Mouse (Mus musculus): Measurements from ENCODE around the gene Ascc2. TPM values are rescaled to one million over a fixed set of nuclear protein-coding genes. Genes with fewer than 3 reads are reported as not detected.

Gene Ascc2
- 31.7 and 33.0 TPM in 2 replicates for polyA plus RNA-seq (2015; fragmentation: Nextera tagmentation; extraction: Ambion mirVana)

DNA sequence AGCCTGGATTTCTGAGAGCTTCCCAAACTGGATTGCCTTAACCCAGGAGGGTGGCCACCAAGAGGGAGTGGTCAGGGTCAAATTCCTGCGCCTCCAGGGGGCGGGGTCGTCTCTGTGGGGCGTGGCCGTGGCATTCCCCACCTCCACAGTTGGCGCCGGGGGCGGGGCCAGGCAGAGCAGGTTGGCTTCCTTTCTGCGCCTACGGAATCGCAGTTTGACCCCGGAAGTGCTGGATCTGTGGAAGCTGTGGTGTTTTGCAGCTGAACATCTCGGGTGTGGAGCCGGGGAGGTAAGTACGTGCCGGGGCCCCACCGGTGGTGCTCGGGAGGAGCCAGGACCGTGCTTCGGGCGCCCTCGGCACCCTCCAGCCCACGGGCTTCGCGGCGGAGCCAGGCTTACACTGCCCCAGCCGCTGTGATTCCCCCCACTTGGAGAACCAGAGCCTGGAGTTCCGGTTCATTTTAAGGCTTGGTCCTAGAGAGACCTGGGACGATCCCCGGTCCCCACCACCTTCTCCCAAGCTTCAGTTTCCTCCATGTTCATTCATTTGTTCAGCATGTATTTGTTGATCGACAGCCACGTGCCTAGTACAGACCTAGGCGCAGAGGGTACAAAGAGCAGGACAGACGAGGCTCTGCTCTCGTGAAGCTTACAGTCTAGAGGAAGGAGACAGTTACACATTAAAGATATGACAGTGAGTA, at the start of gene Ascc2:
Ascc2 (plus strand) TSS at position 214 of the 701 bp plus-strand sequence.
- Histone ChIP-seq H3K27me3 (replicated peaks) (no peaks in the 10 kb centered on the region), H3K9ac (peak within 1 kb of the TSS; percentile 68), H3K27ac (peak within 1 kb of the TSS; percentile 83), H3K4me2 (replicated peaks) (peak within 1 kb of the TSS; percentile 73), H3K4me3 (replicated peaks) (peak within 1 kb of the TSS; percentile 84), H3K4me1 (replicated peaks) (0 out of 2 replicates have a peak, but pooled peaks cover 14% of the 10 kb centered on the region), H3K36me3 (0 out of 2 replicates have a peak, but pooled peaks cover 3% of the 10 kb centered on the region), H3K9me3 (no peaks in the 10 kb centered on the region)
- ATAC-seq: peak; percentile 97
- WGBS: under 1% methylated on average over 35 of the region's 35 CpGs

DNA sequence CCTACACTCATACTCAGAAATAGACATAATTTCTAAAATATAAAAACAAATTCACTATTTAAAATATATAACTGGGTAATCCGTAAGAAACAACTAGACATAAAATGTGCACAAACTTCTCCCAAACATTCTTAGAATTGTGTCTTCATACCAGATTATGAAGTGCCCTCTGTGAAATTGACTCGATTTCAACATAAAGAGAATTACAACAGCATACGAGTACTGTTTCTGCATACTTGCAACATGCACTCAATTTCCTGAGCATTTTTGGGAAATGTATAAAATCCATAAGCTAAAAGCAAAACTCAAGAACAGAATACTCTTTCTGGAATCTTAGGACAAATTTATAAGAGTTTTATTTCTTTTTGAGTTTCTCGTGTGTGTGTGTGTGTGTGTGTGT, 45.7 kb upstream of the Ascc2 start:
- Histone ChIP-seq H3K36me3 (no peaks in the 10 kb centered on the region), H3K27ac (no peak overlapping the region), H3K4me1 (replicated peaks) (peaks cover 3% of the 10 kb centered on the region; the same call in 1 of the 2 replicates), H3K4me2 (replicated peaks) (no peak overlapping the region), H3K4me3 (replicated peaks) (no peak overlapping the region), H3K9ac (no peak overlapping the region), H3K9me3 (no peaks in the 10 kb centered on the region), H3K27me3 (replicated peaks) (no peaks in the 10 kb centered on the region)
- ATAC-seq: no peak
- WGBS: 83% methylated on average over 4 of the region's 4 CpGs

DNA sequence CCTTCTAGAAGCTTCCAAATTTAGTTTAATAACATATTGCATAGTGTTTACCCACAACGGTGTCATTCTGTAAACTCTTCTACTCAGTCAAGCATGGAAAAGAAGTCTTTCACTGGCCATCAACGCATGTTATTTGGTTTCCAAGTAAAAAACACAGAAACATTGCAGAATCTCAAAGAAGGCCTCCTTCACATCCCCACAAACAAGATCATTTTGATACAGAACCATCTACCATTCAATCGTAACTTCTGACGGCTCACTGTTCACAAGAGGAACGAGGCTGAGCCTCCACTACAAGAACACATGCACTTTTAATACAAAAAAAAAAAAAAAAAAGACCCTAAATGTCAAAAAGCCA, 44.1 kb upstream of the Ascc2 start:
- WGBS: 25% methylated on average over 5 of the region's 5 CpGs
- Histone ChIP-seq H3K36me3 (no peaks in the 10 kb centered on the region), H3K9ac (peak overlapping the region; percentile 86; the same call in 1 of the 2 replicates)

DNA sequence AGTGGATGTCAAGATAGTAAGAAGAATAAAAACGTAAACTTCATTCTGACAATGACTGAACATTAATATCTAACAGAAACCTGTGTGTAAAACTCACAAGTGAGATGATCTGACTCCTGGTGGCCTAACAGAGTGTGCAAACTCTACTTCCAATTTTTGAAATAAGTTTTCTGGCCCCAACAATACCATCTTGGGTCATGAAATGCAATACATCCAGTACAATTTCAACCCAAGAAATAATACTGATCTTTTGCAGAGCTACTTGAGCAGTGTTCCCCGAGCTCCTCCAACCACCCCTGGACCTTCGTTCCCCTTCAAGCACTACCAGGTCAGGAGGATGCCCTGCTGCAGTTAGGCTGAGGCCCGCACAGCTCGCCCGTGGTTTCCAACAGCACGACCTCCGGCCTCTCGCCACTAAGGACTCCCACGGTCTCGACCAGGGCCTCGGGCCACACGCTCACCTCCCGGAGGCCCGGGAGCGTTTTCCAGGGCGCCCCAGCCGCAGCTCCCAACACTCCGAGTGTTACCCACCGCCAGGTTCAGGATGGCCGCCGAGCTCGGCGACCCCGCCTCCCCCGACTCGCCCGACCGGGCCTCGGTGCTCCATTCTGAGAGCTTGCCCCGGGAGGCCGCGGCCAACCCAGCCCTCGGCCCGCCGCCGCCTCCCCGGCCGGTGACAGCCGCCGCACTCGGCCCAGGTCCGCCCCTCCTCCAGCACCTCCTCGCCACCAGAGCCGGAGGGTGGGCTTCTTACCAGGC, 43.5 kb upstream of the Ascc2 start:
- peak overlapping the region; percentile 90 for H3K4me3 ChIP-seq (replicated peaks)
- no peaks in the 10 kb centered on the region for H3K36me3 ChIP-seq
- peak overlapping the region; percentile 86 for H3K9ac ChIP-seq
- peak overlapping the region; percentile 56 for H3K4me2 ChIP-seq (replicated peaks)
- H3K4me1 ChIP-seq (replicated peaks): peaks cover 3% of the 10 kb centered on the region; the same call in 1 of the 2 replicates
- peak overlapping the region; percentile 89 for H3K27ac ChIP-seq
- under 1% methylated on average over 45 of the region's 45 CpGs for WGBS
- no peaks in the 10 kb centered on the region for H3K9me3 ChIP-seq
- ATAC-seq: peak; percentile 93
- no peaks in the 10 kb centered on the region for H3K27me3 ChIP-seq (replicated peaks)

More for the DNA sequence above, 44.1 kb upstream of the Ascc2 start:
- Histone ChIP-seq H3K4me2 (replicated peaks) (peak overlapping the region; percentile 56), H3K4me1 (replicated peaks) (peaks cover 3% of the 10 kb centered on the region; the same call in 1 of the 2 replicates), H3K27ac (no peak overlapping the region), H3K9me3 (no peaks in the 10 kb centered on the region), H3K27me3 (replicated peaks) (no peaks in the 10 kb centered on the region), H3K4me3 (replicated peaks) (peak overlapping the region; percentile 90)
- no peak for ATAC-seq

DNA sequence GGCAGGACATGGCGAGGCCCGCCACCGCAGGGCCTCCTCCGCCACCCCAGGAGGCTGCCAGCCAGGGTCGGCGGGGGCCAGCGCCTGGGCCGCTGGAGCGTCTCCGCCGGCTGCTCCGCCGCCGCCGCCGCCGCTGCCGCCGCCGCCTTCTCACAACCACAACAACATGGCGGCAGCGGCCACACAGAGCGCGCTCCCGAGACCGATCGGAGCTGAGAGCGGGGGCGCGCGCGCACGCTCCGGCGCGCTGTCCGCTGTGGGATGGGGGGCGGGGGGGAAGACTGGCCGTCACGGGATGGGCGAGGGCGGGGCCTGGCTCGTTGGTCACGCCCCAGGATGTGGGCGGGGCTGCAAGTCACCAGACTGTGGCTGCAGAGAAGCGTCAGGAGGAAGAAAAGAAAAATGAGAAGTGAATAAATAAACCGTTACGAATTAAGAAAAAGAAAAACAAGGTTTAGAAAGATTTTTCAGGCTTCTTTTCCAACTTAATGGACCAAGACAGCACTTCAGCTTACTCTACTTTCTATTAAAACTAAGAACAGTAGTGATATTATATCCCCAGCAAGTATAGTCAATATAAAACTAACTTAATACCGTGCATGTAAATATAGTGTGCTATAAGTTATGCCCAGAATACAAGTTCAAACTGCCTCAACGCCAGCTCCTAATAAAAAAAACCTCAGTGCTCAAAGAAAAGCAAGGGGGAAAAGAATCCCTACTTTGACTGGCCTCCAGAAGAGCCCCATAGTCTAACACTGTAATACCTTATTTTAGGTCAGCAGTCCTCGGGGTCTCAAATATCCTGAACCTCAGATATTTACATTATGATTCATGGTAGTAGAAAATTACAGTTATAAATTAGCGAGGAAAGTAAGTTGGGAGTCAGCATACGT, 42.7 kb upstream of the Ascc2 start, which contains the start of gene Mtmr3:
Mtmr3 (minus strand) TSS at position 256 of the 893 bp plus-strand sequence.
- H3K4me2 ChIP-seq (replicated peaks): peak within 1 kb of the TSS; percentile 56
- no peaks in the 10 kb centered on the region for H3K9me3 ChIP-seq
- ATAC-seq: peak; percentile 97
- H3K27ac ChIP-seq: peak within 1 kb of the TSS; percentile 89
- peaks cover 3% of the 10 kb centered on the region; the same call in 1 of the 2 replicates for H3K4me1 ChIP-seq (replicated peaks)
- 5% methylated on average over 41 of the region's 53 CpGs for WGBS
- no peaks in the 10 kb centered on the region for H3K36me3 ChIP-seq
- H3K27me3 ChIP-seq (replicated peaks): no peaks in the 10 kb centered on the region
- peak within 1 kb of the TSS; percentile 90 for H3K4me3 ChIP-seq (replicated peaks)
- H3K9ac ChIP-seq: peak within 1 kb of the TSS; percentile 86

DNA sequence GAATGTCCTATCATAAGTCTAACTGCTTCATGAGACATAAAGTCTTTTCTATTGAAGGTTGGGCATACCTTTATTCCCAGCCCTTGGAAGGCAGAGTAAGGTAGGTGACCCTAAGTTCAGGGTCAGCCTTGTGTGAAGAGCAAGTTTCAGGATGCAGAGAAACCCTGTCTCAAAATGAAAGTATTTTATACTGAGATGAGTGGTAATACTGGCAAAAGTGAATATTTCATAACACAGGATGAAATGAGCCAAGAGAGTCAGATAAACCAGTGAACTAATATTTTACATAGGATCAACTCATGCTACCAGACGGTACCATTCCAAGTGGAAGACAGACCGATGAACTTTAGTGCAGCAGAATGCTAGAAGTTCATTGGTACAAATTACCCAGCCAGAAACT, 39.1 kb upstream of the Ascc2 start:
- H3K27ac ChIP-seq: no peak overlapping the region
- peaks cover 4% of the 10 kb centered on the region; the same call in 1 of the 2 replicates for H3K4me1 ChIP-seq (replicated peaks)
- 91% methylated on average over 2 of the region's 2 CpGs for WGBS
- H3K9ac ChIP-seq: no peak overlapping the region
- H3K9me3 ChIP-seq: no peaks in the 10 kb centered on the region
- no peak for ATAC-seq
- H3K4me3 ChIP-seq (replicated peaks): no peak overlapping the region
- no peaks in the 10 kb centered on the region for H3K36me3 ChIP-seq
- H3K27me3 ChIP-seq (replicated peaks): no peaks in the 10 kb centered on the region
- no peak overlapping the region for H3K4me2 ChIP-seq (replicated peaks)

DNA sequence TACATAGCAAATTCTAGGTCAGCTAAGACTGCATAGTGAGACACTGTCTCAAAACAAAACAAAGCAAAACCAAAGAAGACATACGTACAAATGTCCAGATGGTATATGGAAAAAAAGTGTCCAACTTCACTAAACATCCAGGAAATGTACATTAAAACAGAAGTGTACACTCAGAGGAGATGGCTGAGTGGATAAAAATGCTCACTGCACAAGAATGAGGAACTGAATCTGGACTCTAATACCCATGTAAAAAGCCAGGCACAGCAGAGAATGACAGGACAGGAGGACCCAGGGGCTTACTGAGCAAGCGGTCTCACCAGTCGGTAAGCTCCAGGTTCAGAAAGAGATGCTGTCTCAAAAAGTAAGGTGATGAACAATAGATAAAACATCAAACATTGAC, 37.6 kb upstream of the Ascc2 start:
- H3K27me3 ChIP-seq (replicated peaks): no peaks in the 10 kb centered on the region
- ATAC-seq: no peak
- peaks cover 4% of the 10 kb centered on the region for H3K4me1 ChIP-seq (replicated peaks)
- no peaks in the 10 kb centered on the region for H3K36me3 ChIP-seq
- H3K4me3 ChIP-seq (replicated peaks): no peak overlapping the region
- H3K4me2 ChIP-seq (replicated peaks): no peak overlapping the region
- no peak overlapping the region for H3K27ac ChIP-seq
- 75% methylated on average over 3 of the region's 3 CpGs for WGBS
- no peak overlapping the region for H3K9ac ChIP-seq
- H3K9me3 ChIP-seq: no peaks in the 10 kb centered on the region

DNA sequence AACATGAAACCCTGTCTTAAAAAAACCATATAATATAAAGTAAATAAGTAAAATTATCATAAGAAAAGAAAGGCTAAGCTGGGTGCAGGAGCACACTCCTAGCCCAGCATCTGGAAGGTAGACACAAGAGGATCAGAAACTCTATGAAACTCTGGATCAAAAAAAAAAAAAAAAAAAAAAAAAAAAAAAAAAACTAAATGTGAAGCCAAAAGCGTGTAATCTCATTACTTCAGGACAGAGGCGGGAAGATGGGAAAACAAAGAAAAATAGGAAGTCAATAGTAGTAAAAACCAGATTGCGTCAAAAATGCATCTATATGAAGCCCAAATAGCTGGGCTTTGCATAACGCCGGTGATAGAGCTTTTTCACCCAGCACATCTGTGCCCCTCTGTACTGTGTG, 35.7 kb upstream of the Ascc2 start:
- no peak for ATAC-seq
- peaks cover 4% of the 10 kb centered on the region for H3K4me1 ChIP-seq (replicated peaks)
- no peaks in the 10 kb centered on the region for H3K27me3 ChIP-seq (replicated peaks)
- WGBS: 92% methylated on average over 5 of the region's 5 CpGs
- no peak overlapping the region for H3K27ac ChIP-seq
- no peaks in the 10 kb centered on the region for H3K36me3 ChIP-seq
- H3K9ac ChIP-seq: no peak overlapping the region
- H3K4me2 ChIP-seq (replicated peaks): no peak overlapping the region
- no peaks in the 10 kb centered on the region for H3K9me3 ChIP-seq
- no peak overlapping the region for H3K4me3 ChIP-seq (replicated peaks)

DNA sequence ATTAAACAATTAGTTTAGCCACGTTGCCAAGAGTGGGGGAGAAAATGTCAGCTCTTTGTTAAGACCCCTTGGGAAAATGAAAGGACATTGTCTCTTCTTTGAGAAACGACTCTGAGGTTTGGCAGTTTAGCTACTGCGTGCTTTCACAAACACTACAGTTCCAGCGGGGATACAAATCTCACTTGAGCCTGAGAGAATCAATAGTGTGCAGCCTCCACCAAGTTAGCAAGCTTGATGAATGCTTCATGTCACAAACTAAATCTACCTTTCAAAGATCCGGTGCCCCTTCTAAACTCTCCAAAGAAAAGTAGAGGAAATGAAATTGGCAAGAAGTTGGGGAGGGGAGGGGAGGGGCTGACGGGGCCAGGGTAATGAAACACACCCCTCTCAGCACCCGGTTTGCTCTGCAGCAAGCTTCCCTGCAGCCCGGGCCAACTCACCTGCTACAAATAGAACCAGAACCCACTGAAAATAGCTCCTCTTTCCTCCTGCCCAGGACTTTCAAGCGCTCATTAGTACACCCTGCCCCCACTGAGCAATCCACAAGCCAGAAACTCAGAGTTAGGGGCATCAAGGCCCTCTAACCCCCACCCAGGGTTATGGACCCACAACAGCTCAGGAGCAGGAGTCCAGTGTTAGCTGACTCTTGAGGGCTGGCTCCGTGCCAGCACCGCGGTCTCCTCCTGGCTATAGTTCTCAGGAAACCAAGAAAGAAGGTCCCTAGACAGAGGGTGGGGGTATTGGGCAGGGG, 34.7 kb upstream of the Ascc2 start:
- Histone ChIP-seq H3K27ac (no peak overlapping the region), H3K27me3 (replicated peaks) (no peaks in the 10 kb centered on the region), H3K4me2 (replicated peaks) (0 out of 2 replicates have a peak overlapping the region, but pooled peaks have one; percentile 14), H3K9ac (no peak overlapping the region), H3K4me3 (replicated peaks) (no peak overlapping the region), H3K4me1 (replicated peaks) (peaks cover 4% of the 10 kb centered on the region), H3K36me3 (no peaks in the 10 kb centered on the region), H3K9me3 (no peaks in the 10 kb centered on the region)
- 0 out of 2 replicates have a peak, but pooled peaks have one; percentile 55 for ATAC-seq
- 29% methylated on average over 12 of the region's 12 CpGs for WGBS

DNA sequence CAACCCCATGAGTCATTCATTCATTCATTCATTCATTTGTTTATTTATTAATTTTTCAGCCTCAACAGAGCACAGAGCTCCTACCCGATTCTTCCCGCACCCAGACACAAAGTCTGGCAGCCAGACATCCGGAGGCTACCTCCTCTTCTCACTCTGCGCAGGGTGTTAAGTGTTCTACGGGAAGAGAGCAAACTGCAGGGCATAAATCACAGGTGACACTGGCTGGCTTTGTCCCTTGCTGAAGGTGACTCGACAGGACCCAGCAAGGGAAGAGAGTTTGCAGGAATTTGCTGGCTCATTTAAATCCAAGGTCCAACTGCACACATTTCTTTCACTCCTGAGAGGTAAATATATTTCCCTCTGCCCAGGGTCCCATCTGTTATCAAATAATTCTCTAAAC, 33.1 kb upstream of the Ascc2 start:
- Histone ChIP-seq H3K27me3 (replicated peaks) (no peaks in the 10 kb centered on the region), H3K4me1 (replicated peaks) (peaks cover 4% of the 10 kb centered on the region), H3K4me2 (replicated peaks) (no peak overlapping the region), H3K4me3 (replicated peaks) (no peak overlapping the region), H3K9ac (no peak overlapping the region), H3K27ac (no peak overlapping the region), H3K36me3 (no peaks in the 10 kb centered on the region), H3K9me3 (no peaks in the 10 kb centered on the region)
- peak; percentile 69 for ATAC-seq
- WGBS: 6% methylated on average over 6 of the region's 6 CpGs

DNA sequence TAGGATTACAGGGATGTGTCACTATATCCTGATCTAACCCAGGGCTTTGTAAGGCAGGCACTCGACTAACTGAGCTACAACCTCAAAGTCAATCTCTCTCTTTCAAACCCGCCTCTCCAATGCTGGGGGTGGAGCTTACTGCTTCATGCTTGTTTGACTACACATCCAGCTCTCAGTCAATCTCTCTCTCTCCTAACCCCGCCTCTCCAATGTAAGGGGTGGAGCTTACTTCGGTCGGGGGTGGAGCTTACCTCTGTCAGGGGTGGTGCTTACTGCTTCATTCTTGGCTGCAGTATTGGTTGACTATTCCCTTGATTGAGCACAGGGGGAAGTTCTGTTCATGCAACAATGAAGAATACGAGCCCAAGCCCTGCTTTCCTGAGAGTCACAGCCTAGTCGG, 32.1 kb upstream of the Ascc2 start:
- 56% methylated on average over 7 of the region's 7 CpGs for whole genome bisulfite sequencing
- H3K27ac ChIP-seq: no peak overlapping the region
- H3K4me1 ChIP-seq (replicated peaks): peaks cover 4% of the 10 kb centered on the region
- no peaks in the 10 kb centered on the region for H3K9me3 ChIP-seq
- no peak overlapping the region for H3K4me2 ChIP-seq (replicated peaks)
- H3K27me3 ChIP-seq (replicated peaks): no peaks in the 10 kb centered on the region
- H3K9ac ChIP-seq: no peak overlapping the region
- no peak for ATAC-seq
- no peak overlapping the region for H3K4me3 ChIP-seq (replicated peaks)
- no peaks in the 10 kb centered on the region for H3K36me3 ChIP-seq
